Mouse (Mus musculus) c-Kit-positive CD71-positive TER-119-negative erythroid progenitor cells, embryonic 14.5 days (primary cell): Measurements from ENCODE around the gene Afdn.
"Not testable (repeated sequence)": the region's sequence is repeated elsewhere in the genome, so short reads cannot be mapped to it uniquely, and the experiment has no call there.

Experiments
- DNase-seq: peaks from one replicate; pipeline ENCODE4 v3.0.0-alpha.2; 2013; ENCODE audit warnings: low read depth

The Afdn gene

GRCm38 (mm10) chr17:13738916-13739315 is 21.4 kb upstream of the Afdn start:
- no peak for DNase-seq

GRCm38 (mm10) chr17:13739981-13740380 is 20.4 kb upstream of the Afdn start:
- DNase-seq = no peak

GRCm38 (mm10) chr17:13740796-13741195 is 19.5 kb upstream of the Afdn start:
- no peak for DNase-seq

GRCm38 (mm10) chr17:13741611-13742010 is 18.7 kb upstream of the Afdn start:
- DNase-seq = no peak

GRCm38 (mm10) chr17:13742334-13742733 is 18.0 kb upstream of the Afdn start:
- DNase-seq = no peak

GRCm38 (mm10) chr17:13742941-13743708 is 17.2 kb upstream of the Afdn start:
- DNase-seq = no peak

- DNase-seq = no peak
Measured at GRCm38 (mm10) chr17:13743709-13744079, 16.6 kb upstream of the Afdn start.

GRCm38 (mm10) chr17:13744219-13744618 is 16.1 kb upstream of the Afdn start:
- DNase-seq = no peak

- no peak for DNase-seq
Measured at GRCm38 (mm10) chr17:13744824-13745223, 15.5 kb upstream of the Afdn start.

- no peak for DNase-seq
Measured at GRCm38 (mm10) chr17:13745373-13745772, 15.0 kb upstream of the Afdn start.

- DNase-seq = no peak
Measured at GRCm38 (mm10) chr17:13746330-13746729, 14.0 kb upstream of the Afdn start.

GRCm38 (mm10) chr17:13747681-13748080 is 12.7 kb upstream of the Afdn start:
- DNase-seq = no peak

GRCm38 (mm10) chr17:13749027-13749426 is 11.3 kb upstream of the Afdn start:
- DNase-seq = no peak

GRCm38 (mm10) chr17:13753918-13754317 is 6.4 kb upstream of the Afdn start:
- no peak for DNase-seq

GRCm38 (mm10) chr17:13754940-13755339 is 5.4 kb upstream of the Afdn start:
- no peak for DNase-seq

- no peak for DNase-seq
Measured at GRCm38 (mm10) chr17:13758586-13758985, 1.8 kb upstream of the Afdn start.

GRCm38 (mm10) chr17:13759156-13759852 is 1.0 kb upstream of the Afdn start:
- DNase-seq = no peak

GRCm38 (mm10) chr17:13760675-13761178 is 388 bp downstream of the Afdn start:
- no peak for DNase-seq

- DNase-seq = no peak
Measured at GRCm38 (mm10) chr17:13761179-13761913, 1.0 kb downstream of the Afdn start, which contains the start of gene Tcte2. Gene Tcte2 (minus strand): TSS chr17:13761825.

- DNase-seq = no peak
Measured at GRCm38 (mm10) chr17:13763819-13764218, 3.5 kb downstream of the Afdn start.

GRCm38 (mm10) chr17:13764911-13765310 is 4.6 kb downstream of the Afdn start:
- DNase-seq = not testable (repeated sequence)

GRCm38 (mm10) chr17:13768531-13768930 is 8.2 kb downstream of the Afdn start:
- DNase-seq = no peak

- no peak for DNase-seq
Measured at GRCm38 (mm10) chr17:13769256-13769655, 8.9 kb downstream of the Afdn start.
